Mouse (Mus musculus) ovary, adult 2 months (tissue): ENCODE results near the gene Nxpe2. TPM values are rescaled to one million over a fixed set of nuclear protein-coding genes. Genes with fewer than 3 reads are reported as not detected.

Source experiments
- polyA plus RNA-seq: library from polyadenylated mRNA; depleted of rRNA; stranded (reverse); fragments of >200 nt; gene quantifications from 2 replicates; pipeline ENCODE4 v1.2.3, GENCODE M21; 2012; rRNA removed

Gene Nxpe2
- 0.98 and 2.2 TPM in 2 replicates for polyA plus RNA-seq

DNA sequence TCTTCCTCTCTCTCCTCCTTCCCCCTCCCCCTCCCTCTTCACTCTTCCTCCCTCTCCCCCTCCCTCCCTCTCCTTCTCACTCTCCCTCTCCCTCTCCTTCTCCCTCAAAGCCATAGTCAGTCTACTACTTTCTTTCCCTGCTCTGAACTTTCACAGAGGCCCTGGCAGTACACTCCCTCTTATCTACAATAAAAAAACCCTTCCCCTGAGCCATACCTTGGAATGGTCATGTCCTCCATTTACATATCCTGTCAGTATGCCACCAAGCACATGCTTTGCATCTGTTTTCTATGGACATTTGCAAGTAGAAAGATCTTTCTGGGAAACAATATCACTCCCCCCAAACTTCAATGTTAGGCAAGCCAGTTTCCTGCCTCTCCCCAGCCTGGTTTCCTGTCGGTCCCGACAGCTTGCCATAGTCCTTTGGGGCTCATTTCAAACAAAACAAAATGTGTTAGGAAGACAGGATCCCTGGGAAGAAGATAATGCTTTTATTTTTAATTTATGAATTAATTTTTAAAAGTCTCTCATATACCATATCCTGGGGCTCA, at the start of gene Nxpe2:
Gene Nxpe2 (minus strand): TSS at position 307 of the 551 bp plus-strand sequence.

Other genes starting within 250 kb of the Nxpe2 start
- 1.7 and 2.2 TPM in 2 replicates for gene Nxpe4, start 191.4 kb downstream of the Nxpe2 start, polyA plus RNA-seq
- 81.9 and 90.1 TPM in 2 replicates for gene Rexo2, start 127.2 kb upstream of the Nxpe2 start, polyA plus RNA-seq
- 19.7 and 28.5 TPM in 2 replicates for gene Rbm7, start 141.8 kb upstream of the Nxpe2 start, polyA plus RNA-seq
- gene Gm5617, start 142.0 kb upstream of the Nxpe2 start, polyA plus RNA-seq = 87.0 and 96.8 TPM in 2 replicates